Mouse (Mus musculus) erythroblast, embryonic 14.5 days (primary cell): ENCODE results near the gene Psmc2.

Source experiments
- GATA1 ChIP-seq: IDR thresholded peaks from 2 replicates; pipeline ENCODE4 v1.6.1; 2012; ENCODE audit warnings: low read length, inconsistent platforms, mixed read lengths
- TAL1 ChIP-seq: IDR thresholded peaks from 3 replicates; pipeline ENCODE4 v1.6.1; 2012; ENCODE audit warnings: low read length, inconsistent platforms, mixed read lengths

- TF ChIP-seq GATA1 (no peak), TAL1 (no peak)
Measured at GRCm38 (mm10) chr5:21803691-21804188, 18.7 kb downstream of the Psmc2 start.
